Mouse (Mus musculus): ENCODE results near the gene Olfr648.

Gene Olfr648

DNA sequence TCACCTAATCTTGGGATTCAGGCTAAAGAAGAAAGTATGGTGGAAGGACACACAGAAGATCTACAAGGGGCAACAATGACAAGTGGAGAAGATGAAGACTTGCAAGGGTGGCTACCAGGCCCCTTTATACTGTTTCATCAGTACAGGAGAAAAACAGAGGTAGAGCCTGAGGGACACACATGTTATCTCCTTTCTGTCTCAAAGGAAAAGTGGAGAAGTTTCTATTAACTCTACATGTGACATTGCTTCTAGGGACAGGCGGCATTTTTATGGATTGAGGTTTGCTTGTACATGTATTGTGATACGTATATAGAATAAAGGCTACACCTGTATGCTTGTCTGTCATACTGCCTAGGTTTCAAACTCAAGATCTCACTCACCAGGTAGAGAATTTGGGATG is at the start of gene Olfr648:
Gene Olfr648 (minus strand): TSS at position 101 of the 400 bp plus-strand sequence.
- no peak for DNase-seq (ENCODE audit: low spot score in 2 of 2)

DNA sequence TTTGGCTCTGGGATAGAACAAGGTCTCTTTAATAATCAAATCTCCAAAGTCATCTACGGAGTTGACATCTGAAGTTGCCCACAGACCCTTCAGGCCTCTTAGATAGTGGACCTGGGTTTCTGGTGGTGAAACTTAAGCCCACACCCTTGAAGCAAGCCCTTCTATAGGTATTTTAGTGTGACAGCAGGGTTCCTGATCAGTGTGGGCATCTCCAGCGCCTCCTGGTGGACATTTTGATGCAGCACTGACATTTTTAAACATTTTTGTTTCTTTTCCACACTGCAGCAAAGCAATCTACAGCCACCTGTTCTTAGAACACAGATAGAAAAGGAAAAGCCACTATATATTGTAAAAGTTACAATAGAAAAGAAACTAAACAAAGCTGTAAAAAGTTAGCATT is 48.0 kb upstream of the Olfr648 start:
- DNase-seq (ENCODE audit: low spot score in 2 of 2): peak in 1 of 2 experiments; percentile 33

DNA sequence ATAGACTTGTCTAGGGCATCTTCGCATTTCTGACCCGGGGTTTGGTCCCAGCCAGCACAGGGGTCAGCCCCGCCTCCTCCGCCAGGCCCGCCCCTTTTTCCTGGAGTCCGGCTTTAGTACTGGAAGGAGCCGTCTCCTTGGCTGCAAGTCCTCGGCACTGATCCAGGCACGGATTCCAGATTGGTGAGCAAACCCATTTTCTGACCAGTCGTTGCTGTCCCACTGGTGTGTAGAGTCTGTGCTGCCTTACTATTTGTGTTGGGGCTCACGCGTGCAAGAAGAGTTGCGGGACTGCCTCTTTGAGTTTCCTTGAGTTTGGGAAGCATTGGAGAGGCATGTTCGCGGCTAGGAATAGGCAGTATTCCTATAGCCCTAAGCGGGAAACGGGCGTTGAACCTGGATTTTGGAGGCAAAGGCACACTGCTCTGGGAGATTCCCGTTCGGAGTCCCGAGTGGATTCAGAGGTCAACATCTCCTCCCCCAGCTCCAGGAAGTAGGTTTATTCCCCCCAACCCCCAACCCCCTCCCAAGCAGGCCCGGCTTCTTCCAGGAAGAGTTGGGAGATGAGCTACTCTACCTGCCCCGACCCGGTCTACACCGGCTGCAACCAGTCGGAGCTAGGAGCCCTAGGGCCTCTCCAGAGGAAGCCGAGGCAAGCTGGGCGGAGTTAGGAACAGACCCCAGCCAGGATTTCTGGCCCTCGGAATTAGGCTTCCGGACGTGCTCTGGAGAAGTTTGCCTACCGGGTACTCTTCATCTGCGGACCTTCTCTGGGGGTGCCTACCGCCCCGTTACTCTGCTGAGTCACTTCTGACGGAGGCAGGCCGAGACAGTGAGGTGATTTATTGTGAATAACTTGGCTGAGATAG is 35.7 kb upstream of the Olfr648 start, which contains the start of gene Trim6:
Gene Trim6 (plus strand): TSS at position 93 of the 869 bp plus-strand sequence.
- no peak for DNase-seq (ENCODE audit: low spot score in 2 of 2)

- no peak for DNase-seq (ENCODE audit: low spot score in 2 of 2)
These were observed 34.7 kb upstream of the Olfr648 start for GRCm38 (mm10) chr7:104217881-104218280.

DNA sequence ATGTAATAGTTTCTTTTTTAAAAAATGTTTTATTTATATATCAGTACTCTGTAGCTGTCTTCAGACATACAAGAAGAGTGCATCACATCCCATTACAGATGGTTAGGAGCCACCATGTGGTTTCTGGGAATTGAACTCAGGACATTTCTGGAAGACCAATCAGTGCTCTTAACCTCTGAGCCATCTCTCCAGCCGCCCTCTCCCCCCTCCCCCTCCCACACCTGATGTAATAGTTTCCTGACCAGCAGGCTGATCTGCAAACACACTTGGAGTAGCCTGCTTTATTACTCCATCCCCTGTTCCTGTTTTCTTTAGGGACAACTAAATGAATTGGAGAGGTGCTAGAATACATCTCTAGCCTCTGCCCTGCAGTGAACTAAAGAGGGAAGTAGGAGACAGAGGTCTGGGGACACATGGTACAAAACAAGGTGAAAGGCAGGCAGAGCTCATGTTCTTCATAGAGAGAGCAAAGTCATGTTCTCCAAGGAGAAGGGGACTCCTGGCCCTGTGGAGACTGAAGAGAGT is 32.9 kb upstream of the Olfr648 start:
- no peak for DNase-seq (ENCODE audit: low spot score in 2 of 2)

DNA sequence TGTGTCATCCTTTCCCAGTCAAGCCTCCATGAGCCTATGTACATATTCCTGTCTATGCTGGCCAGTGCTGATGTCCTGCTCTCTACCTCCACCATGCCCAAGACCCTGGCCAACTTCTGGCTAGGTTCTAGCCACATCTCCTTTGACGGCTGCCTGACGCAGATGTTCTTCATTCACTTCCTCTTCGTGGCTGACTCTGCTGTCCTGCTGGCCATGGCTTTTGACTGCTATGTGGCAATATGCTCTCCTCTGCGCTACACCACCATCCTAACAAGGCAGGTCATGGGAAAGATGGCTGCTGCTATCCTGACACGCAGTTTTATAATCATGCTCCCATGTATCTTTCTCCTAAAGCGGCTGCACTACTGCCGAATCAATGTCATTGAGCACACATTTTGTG is 23.0 kb upstream of the Olfr648 start:
- DNase-seq (ENCODE audit: low spot score in 2 of 2): no peak

DNA sequence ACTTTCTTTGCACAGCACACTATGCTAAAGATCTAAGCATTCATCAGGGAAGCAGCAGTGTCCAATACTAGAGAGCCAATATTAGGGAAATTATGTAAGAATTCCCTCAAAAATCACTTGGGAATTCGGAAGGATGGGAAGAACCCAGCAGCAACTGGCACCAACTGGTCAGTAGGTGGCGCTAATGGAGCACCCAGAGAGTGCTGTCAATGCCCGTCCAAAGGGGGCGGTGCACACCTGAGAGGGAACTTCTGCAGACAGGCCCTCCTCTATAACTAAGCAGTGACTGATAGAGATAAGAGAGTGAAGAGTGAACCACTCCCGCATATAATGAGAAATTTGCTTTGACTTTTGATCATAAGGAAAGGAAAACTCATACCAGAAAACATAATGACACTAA is 16.6 kb upstream of the Olfr648 start:
- DNase-seq (ENCODE audit: low spot score in 2 of 2): peak; percentile 24 to 55

- no peak for DNase-seq (ENCODE audit: low spot score in 2 of 2)
These were observed 12.7 kb upstream of the Olfr648 start, which contains the start of gene Olfr649 for GRCm38 (mm10) chr7:104195885-104196284. Gene Olfr649, minus strand, starts transcription at chr7:104195985.

DNA sequence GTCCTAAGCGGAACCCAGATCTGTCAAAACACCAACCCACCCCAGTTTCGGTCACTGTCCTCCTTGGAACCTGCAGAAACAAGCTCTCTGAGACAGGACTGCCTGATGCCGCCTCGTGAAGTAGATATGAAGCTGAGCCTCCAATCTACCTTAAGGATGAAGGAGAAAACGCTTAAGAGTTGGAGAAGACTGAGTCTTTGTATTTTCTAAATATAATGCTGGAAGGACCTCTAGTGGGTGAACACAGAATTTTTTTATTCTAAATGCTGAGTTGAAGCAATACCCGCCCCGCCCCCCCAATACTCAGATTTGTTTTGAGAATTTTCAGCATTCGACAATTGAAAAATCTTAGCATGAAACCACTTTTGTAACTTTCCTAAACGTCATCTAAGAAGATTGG is 8.1 kb upstream of the Olfr648 start:
- DNase-seq (ENCODE audit: low spot score in 2 of 2): no peak

DNA sequence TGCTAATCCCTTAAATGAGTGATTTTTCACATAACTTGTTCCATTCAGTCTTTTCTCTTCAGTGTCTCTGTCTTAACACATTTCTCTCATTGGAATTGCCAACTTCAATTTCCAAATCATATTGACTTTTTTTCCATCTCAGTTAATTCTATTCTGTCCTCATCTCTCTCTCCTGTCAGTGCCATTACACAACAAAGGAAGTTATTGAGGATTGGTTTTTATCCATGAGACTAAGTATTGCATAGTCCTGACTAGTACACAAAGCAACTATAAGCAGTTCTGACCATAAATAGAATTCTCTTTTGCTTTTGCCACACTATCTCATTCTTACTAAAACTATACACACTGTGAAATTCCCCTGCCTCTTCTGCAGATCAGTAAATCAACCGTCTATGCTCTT is 4.1 kb downstream of the Olfr648 start:
- DNase-seq (ENCODE audit: low spot score in 2 of 2): no peak

GRCm38 (mm10) chr7:104178422-104179054 is 4.7 kb downstream of the Olfr648 start:
- DNase-seq (ENCODE audit: low spot score in 2 of 2): no peak

- no peak for DNase-seq (ENCODE audit: low spot score in 2 of 2)
These were observed 8.1 kb downstream of the Olfr648 start for GRCm38 (mm10) chr7:104175085-104175484.

- DNase-seq (ENCODE audit: low spot score in 2 of 2): no peak
These were observed 13.5 kb downstream of the Olfr648 start for GRCm38 (mm10) chr7:104169634-104170204.

GRCm38 (mm10) chr7:104167105-104167504 is 16.1 kb downstream of the Olfr648 start:
- DNase-seq (ENCODE audit: low spot score in 2 of 2): no peak

- no peak for DNase-seq (ENCODE audit: low spot score in 2 of 2)
These were observed 32.7 kb downstream of the Olfr648 start, which contains the start of gene Ubqlnl for GRCm38 (mm10) chr7:104150456-104150855. Gene Ubqlnl, minus strand, starts transcription at chr7:104150556.

- DNase-seq (ENCODE audit: low spot score in 2 of 2): no peak
These were observed 40.0 kb downstream of the Olfr648 start, which contains the start of gene Ubqln3 for GRCm38 (mm10) chr7:104143179-104143578. Gene Ubqln3, minus strand, starts transcription at chr7:104143279.

DNA sequence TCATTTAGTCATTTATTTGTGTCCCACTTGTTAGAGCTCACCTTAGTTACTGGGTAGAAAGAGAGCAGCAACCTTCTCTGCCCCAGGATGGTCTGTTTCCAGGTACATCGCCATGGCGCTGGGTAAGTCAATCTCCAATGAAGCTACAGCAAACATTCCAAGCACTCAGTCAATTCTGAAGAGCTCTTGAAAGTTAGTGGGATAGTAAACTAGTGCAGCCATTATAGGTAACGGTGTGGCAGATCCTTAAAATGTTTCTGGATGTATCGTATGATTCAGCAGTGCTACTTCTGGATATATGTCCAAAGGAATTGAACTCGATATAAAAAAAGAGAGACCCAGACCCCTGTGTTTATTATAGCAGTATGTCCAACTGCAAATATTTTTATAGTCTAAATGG is 45.9 kb downstream of the Olfr648 start, which contains the start of gene Olfr643:
Gene Olfr643 (minus strand): TSS at position 101 of the 400 bp plus-strand sequence.
- no peak for DNase-seq (ENCODE audit: low spot score in 2 of 2)

DNA sequence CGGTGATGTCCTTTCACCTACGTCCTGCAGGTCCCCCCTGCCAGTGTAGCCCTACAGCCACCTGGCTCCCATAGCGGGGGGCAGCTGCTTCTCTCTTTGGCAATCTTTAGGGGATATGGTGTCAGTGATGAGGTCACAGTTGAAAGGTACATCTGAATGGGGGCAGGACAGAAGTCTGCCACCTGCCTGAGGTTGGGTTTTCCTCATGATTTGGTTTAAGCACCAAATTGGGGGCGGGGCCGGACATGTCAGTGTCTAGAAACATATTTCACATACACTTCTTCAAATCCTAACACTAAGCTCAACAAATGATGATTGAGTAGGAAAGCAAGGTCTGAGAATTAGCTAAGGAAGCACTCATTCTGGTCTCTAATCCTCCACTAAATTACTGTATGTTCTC is 53.5 kb downstream of the Olfr648 start, which contains the start of gene Ubqln5:
Gene Ubqln5 (minus strand): TSS at position 101 of the 400 bp plus-strand sequence.
- DNase-seq (ENCODE audit: low spot score in 2 of 2): no peak
